Mouse (Mus musculus) forebrain, embryonic 16.5 days (tissue): Measurements from ENCODE around the gene Wscd1. TPM values are rescaled to one million over a fixed set of nuclear protein-coding genes. Genes with fewer than 3 reads are reported as not detected.
"Not testable (repeated sequence)": the region's sequence is repeated elsewhere in the genome, so short reads cannot be mapped to it uniquely, and the experiment has no call there.

Experiments used
- ATAC-seq: fragments of 200-750 bp; cut with Nextera tagmentation; 2 replicates; pipeline ENCODE4 v1.8.0; 2017; ENCODE audit warnings: mild to moderate bottlenecking, moderate library complexity
- H3K27ac ChIP-seq: fragments of 300-500 bp; sonication (generic); 2 replicates; pipeline ENCODE4 v1.5.1; 2014; ENCODE audit warnings: low read length, control low read depth
- H3K27me3 ChIP-seq: fragments of 300-500 bp; sonication (generic); replicated peaks from 2 replicates; pipeline ENCODE4 v1.6.1; 2014; ENCODE audit warnings: low read length; ENCODE audit not compliant: control insufficient read depth, insufficient read depth
- H3K36me3 ChIP-seq: fragments of 300-500 bp; sonication (generic); 2 replicates; pipeline ENCODE4 v1.6.1; 2014; ENCODE audit not compliant: control insufficient read depth, insufficient read depth
- H3K4me1 ChIP-seq: fragments of 300-500 bp; sonication (generic); replicated peaks from 2 replicates; pipeline ENCODE4 v1.6.1; 2014; ENCODE audit warnings: low read length; ENCODE audit not compliant: control insufficient read depth, insufficient read depth
- H3K4me2 ChIP-seq: fragments of 300-500 bp; sonication (generic); 2 replicates; pipeline ENCODE4 v1.6.1; 2014; ENCODE audit warnings: mild to moderate bottlenecking, low read length, control low read depth
- H3K4me3 ChIP-seq: fragments of 300-500 bp; sonication (generic); replicated peaks from 2 replicates; pipeline ENCODE4 v1.5.1; 2014; ENCODE audit warnings: mild to moderate bottlenecking, low read length, control low read depth
- H3K9ac ChIP-seq: fragments of 300-500 bp; sonication (generic); replicated peaks from 2 replicates; pipeline ENCODE4 v1.6.1; 2014; ENCODE audit warnings: low read depth, low read length, control low read depth
- H3K9me3 ChIP-seq: fragments of 300-500 bp; sonication (generic); 2 replicates; pipeline ENCODE4 v1.6.1; 2016; ENCODE audit warnings: low read length; ENCODE audit not compliant: control insufficient read depth
- WGBS: fragments of 180-500 bp; shearing (Covaris S2); extraction: QIAGEN DNeasy Blood & Tissue Kit; methylation state at CpG from one replicate; pipeline ENCODE4 v1.1.7; 2014; 5-methylcytosine and 5-hydroxymethylcytosine counted together
- polyA plus RNA-seq: library from polyadenylated mRNA; unstranded; fragments of >200 nt; fragmentation: Nextera tagmentation; extraction: Ambion mirVana; gene quantifications from 2 replicates; pipeline ENCODE4 v1.2.1, GENCODE M21; 2015

Gene Wscd1
- polyA plus RNA-seq, 1 experiment from 2014 or later: 59.4 TPM

DNA sequence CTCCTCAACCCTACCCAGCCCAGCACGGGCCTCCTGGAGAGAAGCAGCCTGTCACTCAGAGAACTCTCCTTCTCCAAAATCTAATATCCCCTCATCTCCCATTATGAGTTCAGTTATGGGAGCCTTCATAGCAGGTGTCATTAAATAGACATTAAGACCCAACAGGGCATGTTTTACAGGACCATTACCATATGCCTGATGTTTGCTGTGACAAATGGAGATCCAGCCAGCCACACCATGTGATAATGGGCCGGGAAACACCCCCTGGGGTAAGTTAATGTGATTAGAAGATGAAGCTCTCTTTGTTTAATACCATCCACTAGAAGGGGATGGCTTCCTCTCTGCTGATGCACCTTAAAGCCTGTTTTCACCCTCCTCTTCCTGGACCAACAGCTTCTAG lies 62.1 kb downstream of the Wscd1 start:
- whole genome bisulfite sequencing: 71% methylated on average over 2 of the region's 2 CpGs
- no peak overlapping the region for H3K4me3 ChIP-seq
- H3K4me1 ChIP-seq: no peaks in the 10 kb centered on the region
- H3K9me3 ChIP-seq: no peaks in the 10 kb centered on the region
- H3K27me3 ChIP-seq: no peaks in the 10 kb centered on the region
- no peak for ATAC-seq
- H3K4me2 ChIP-seq: no peak overlapping the region
- no peak overlapping the region for H3K27ac ChIP-seq
- no peaks in the 10 kb centered on the region for H3K36me3 ChIP-seq
- no peak overlapping the region for H3K9ac ChIP-seq

DNA sequence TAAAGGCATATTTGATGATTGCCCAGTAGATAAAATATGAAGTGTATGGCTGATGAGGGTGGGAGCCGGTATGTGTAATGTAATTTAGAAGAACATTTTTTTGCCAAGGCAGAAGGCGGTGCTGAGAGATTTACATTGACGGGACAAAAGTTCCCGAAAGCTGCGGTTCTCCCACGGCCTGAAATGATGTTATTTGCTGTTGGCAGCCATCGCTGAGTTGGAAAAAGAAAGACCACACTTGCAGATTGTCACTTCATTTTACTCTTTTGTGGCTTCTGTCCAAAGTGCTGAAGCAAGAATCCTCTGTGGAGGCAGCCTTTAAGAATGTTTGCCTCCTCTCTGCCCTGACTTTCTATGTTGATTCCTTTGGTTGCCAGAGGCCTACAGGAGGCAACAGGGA lies 63.2 kb downstream of the Wscd1 start:
- no peak overlapping the region for H3K9ac ChIP-seq
- no peak for ATAC-seq
- H3K4me3 ChIP-seq: no peak overlapping the region
- no peaks in the 10 kb centered on the region for H3K4me1 ChIP-seq
- H3K27me3 ChIP-seq: no peaks in the 10 kb centered on the region
- H3K27ac ChIP-seq: no peak overlapping the region
- H3K9me3 ChIP-seq: no peaks in the 10 kb centered on the region
- H3K4me2 ChIP-seq: no peak overlapping the region
- WGBS: 55% methylated on average over 7 of the region's 7 CpGs
- H3K36me3 ChIP-seq: no peaks in the 10 kb centered on the region

GRCm38 (mm10) chr11:71814511-71814910 lies 64.8 kb downstream of the Wscd1 start:
- Histone ChIP-seq H3K4me2 (no peak overlapping the region), H3K9ac (no peak overlapping the region), H3K4me1 (no peaks in the 10 kb centered on the region), H3K4me3 (no peak overlapping the region), H3K27me3 (no peaks in the 10 kb centered on the region), H3K36me3 (no peaks in the 10 kb centered on the region), H3K9me3 (no peaks in the 10 kb centered on the region), H3K27ac (no peak overlapping the region)
- WGBS: 50% methylated on average over 7 of the region's 7 CpGs
- no peak for ATAC-seq

DNA sequence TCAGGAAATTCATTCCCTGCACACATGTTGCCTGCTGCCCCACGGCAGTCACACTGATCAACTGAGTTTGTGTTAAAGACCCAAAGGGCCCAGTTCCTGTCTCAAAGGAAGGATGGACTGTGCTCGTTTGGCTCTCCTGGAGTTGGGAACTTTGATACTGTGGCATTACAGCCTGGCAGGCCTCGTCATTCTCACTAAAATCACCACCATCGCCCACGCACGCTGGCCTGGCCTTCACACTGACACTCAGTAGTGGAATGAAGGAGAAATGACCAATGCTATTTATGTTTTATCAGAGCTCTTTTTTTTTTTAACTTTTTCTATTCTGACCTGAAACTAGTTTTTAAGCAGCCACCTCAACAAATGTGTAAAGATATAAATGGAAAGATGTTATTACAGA lies 65.6 kb downstream of the Wscd1 start:
- Histone ChIP-seq H3K4me1 (peaks cover 5% of the 10 kb centered on the region), H3K9ac (no peak overlapping the region), H3K36me3 (no peaks in the 10 kb centered on the region), H3K4me3 (no peak overlapping the region), H3K27me3 (no peaks in the 10 kb centered on the region), H3K27ac (no peak overlapping the region), H3K9me3 (no peaks in the 10 kb centered on the region), H3K4me2 (no peak overlapping the region)
- ATAC-seq: no peak
- WGBS: 82% methylated on average over 6 of the region's 6 CpGs

- Histone ChIP-seq H3K4me1 (peaks cover 15% of the 10 kb centered on the region), H3K27ac (no peak overlapping the region), H3K27me3 (no peaks in the 10 kb centered on the region), H3K4me2 (no peak overlapping the region), H3K9me3 (no peaks in the 10 kb centered on the region), H3K36me3 (no peaks in the 10 kb centered on the region), H3K9ac (no peak overlapping the region), H3K4me3 (no peak overlapping the region)
- no peak for ATAC-seq
- WGBS: 58% methylated on average over 3 of the region's 3 CpGs
Measured at GRCm38 (mm10) chr11:71816918-71817317, 67.2 kb downstream of the Wscd1 start.

DNA sequence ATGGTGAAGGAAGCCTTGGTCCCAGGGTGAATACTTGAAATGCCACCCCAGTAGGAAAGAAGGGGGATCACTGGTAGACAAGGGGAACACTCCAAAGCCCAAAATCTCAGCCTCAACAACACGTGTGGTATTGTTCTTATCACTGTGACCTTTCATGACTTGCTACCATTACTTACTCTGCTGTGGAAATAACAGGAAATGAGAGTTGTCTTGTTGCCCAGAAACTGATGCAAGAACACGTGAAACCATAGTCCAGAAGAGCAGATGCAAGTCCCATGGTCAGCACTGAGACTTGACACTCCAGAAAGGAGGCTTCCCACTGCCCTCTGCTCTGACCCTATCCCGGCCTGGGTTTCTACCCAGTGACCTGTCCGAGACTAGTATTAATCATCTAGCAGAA lies 67.6 kb downstream of the Wscd1 start:
- Histone ChIP-seq H3K4me1 (peaks cover 15% of the 10 kb centered on the region), H3K36me3 (no peaks in the 10 kb centered on the region), H3K27me3 (no peaks in the 10 kb centered on the region), H3K27ac (no peak overlapping the region), H3K9ac (no peak overlapping the region), H3K4me3 (no peak overlapping the region), H3K9me3 (no peaks in the 10 kb centered on the region), H3K4me2 (no peak overlapping the region)
- WGBS: 78% methylated on average over 4 of the region's 4 CpGs
- ATAC-seq: no peak

GRCm38 (mm10) chr11:71818111-71818510 lies 68.4 kb downstream of the Wscd1 start:
- no peak for ATAC-seq
- Histone ChIP-seq H3K36me3 (no peaks in the 10 kb centered on the region), H3K4me1 (peaks cover 15% of the 10 kb centered on the region), H3K9ac (no peak overlapping the region), H3K4me3 (no peak overlapping the region), H3K4me2 (no peak overlapping the region), H3K9me3 (no peaks in the 10 kb centered on the region), H3K27me3 (no peaks in the 10 kb centered on the region), H3K27ac (no peak overlapping the region)
- WGBS: 86% methylated on average over 5 of the region's 5 CpGs

- ATAC-seq: no peak
Measured at GRCm38 (mm10) chr11:71819901-71820300, 70.2 kb downstream of the Wscd1 start.

GRCm38 (mm10) chr11:71820847-71821246 lies 71.1 kb downstream of the Wscd1 start:
- Histone ChIP-seq H3K4me2 (peak overlapping the region; percentile 48), H3K27ac (no peak overlapping the region), H3K36me3 (no peaks in the 10 kb centered on the region), H3K27me3 (no peaks in the 10 kb centered on the region), H3K4me1 (peaks cover 17% of the 10 kb centered on the region), H3K4me3 (peak overlapping the region; percentile 24), H3K9ac (no peak overlapping the region; the same call in 1 of the 2 replicates), H3K9me3 (no peaks in the 10 kb centered on the region)
- ATAC-seq: peak; percentile 63
- WGBS: 15% methylated on average over 10 of the region's 10 CpGs

More at GRCm38 (mm10) chr11:71819901-71820300, 70.2 kb downstream of the Wscd1 start:
- H3K27me3 ChIP-seq: no peaks in the 10 kb centered on the region
- H3K4me2 ChIP-seq: no peak overlapping the region
- H3K27ac ChIP-seq: no peak overlapping the region
- H3K9me3 ChIP-seq: no peaks in the 10 kb centered on the region
- WGBS: 70% methylated on average over 9 of the region's 9 CpGs
- no peaks in the 10 kb centered on the region for H3K36me3 ChIP-seq
- H3K4me3 ChIP-seq: no peak overlapping the region
- H3K4me1 ChIP-seq: peaks cover 16% of the 10 kb centered on the region
- no peak overlapping the region for H3K9ac ChIP-seq

DNA sequence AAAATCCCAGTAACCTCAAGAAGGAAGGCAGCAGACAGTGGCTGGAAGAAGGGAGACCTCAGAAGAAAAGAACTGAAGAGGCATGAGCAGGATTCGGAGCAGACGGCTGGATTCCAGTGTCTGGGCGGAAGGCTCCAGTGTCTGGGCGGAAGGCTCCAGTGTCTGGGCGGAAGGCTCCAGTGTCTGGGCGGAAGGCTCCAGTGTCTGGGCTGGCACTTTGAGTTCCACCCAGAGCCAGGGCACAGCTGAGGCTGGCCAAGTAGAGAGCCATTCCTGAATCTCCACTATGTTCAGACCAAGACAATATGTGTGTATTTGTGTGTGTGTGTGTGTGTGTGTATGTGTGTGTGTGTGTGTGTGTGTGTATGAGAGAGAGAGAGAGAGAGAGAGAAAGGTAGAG lies 71.8 kb downstream of the Wscd1 start:
- not testable (repeated sequence) for H3K27me3 ChIP-seq, H3K4me2 ChIP-seq, ATAC-seq, H3K36me3 ChIP-seq, H3K9ac ChIP-seq, H3K27ac ChIP-seq, H3K9me3 ChIP-seq
- WGBS: 73% methylated on average over 6 of the region's 6 CpGs
- Histone ChIP-seq H3K4me3 (peak overlapping the region; percentile 24; the same call in 1 of the 2 replicates), H3K4me1 (peaks cover 17% of the 10 kb centered on the region)
